Mouse (Mus musculus): ENCODE measurements around the gene Shld1.

The Shld1 gene

DNA sequence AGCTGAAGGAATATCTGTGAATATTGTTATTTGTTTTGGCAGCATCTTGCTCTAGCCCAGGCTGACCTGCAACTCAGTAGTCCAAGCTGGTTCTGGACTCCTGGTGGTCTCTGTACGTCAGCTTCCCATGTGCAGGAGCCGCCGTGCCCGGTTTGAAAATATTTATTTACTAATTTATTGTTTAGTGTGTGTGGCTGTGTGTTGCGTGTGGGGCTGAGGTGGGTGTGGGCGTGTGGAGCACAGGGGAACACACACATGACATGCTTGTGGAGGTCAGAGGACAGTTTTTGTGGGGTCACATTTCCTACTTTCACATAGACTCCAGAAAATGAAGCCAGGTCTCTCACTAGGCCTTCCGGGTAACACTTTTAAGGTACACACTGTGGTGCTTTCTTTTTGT lies 37.8 kb downstream of the Shld1 start:
- no peak for DNase-seq (ENCODE audit: low spot score)

DNA sequence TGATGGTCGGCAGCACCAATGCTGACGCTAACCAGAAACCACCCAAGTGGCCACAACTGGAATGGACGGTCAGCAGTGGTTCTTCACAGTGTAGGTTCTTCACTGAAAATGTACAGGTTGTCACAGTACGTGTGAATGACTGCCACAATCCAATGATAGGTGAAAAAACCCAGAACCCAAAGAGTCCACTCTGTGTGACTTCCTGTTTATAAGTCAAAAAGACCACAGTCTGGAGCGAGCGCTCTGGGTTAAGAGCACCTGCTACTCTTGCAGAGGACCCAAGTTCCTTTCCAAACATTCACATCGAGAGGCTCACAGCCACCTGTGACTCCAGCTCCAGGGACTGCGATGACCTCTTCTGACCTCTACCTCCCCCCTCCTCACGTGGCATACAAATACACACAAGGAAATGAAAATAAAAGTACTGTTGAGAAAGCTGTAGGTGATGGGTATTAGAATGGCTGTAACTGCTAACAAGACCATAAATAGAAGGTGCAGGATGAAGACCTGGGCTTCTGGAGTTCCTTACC lies 38.7 kb downstream of the Shld1 start:
- no peak for DNase-seq (ENCODE audit: low spot score)

DNA sequence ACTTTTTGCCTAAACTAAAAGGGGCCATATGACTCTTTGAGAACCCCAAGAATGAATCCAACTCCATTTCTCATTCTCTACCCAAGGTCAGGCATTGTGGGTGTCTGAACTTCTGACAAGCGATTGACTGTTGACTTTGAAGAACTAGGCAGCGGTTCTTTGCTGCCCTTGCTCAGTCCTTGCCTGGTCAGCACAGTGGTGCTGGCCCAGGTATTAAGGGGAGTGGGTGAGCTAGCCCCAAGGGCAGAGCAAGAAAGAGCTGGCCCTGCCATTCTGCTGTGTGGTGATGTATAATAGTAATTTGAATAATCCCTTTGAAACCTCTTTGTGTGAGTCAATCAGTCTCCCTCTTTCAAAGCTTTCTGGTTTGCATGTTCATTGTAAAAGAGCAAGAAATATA lies 39.4 kb downstream of the Shld1 start:
- DNase-seq (ENCODE audit: low spot score), result no peak

DNA sequence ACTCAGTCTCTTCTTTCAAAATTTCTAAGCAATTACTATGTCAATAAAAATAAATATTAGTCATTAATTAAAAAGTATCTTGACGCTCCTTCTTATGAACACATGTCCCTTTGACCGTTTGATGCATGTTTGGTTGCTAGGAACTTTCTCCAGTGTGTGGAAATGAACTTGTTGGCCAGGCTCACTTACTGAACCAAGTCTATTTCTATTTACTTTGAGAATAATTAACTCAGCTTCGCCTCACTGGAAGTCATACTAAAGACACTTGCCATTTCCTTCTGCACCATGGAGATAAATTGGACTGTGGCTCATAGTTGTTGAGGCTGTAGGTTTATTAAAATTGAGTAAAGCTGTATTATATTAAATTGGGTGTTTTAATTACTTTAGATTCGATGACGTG lies 46.2 kb downstream of the Shld1 start:
- DNase-seq (ENCODE audit: low spot score), result no peak

DNA sequence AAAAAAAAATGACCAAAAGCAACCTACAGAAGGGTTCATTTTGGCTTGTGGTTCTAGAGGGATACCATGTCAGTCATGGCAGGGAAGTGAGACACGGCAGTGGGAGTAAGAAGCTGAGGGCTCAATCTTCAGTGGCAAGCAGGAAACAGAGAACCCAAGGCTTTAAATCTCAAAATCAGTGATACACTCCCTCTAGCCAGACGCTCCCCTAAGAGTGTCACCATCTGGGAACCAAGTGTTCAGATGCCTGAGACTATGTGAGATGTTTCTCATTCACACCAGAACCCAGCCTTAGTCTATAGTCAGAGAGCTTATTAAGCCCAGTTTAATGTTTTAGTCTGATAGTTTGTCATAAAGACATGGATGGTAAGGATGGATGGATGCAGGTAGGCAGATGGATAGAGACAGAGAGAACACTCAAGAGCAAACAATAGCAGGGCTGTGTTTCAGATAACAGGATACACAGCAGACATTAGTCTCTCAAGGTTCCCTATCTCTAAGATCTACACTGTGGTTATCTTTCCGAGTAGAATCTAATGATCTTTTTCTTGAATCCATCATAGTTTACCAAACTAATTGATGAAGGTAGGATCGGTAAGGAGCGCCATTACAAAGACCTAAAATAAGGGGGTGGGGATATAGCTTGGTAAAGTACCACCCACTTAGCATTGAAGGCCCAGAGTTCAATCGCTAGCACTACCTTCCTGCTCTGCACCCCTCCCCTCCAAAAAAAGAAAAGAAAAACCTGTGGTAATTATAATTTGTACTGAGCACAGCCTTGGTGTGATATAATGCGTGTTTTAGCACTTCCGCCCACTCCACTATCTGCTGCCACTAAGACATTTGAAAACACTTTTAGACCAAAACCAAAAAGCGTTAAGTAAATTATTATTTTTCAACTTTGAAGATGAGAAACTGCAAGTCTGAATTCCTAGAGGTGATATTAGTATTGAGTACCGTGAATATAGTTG lies 47.2 kb downstream of the Shld1 start:
- DNase-seq (ENCODE audit: low spot score), result no peak

DNA sequence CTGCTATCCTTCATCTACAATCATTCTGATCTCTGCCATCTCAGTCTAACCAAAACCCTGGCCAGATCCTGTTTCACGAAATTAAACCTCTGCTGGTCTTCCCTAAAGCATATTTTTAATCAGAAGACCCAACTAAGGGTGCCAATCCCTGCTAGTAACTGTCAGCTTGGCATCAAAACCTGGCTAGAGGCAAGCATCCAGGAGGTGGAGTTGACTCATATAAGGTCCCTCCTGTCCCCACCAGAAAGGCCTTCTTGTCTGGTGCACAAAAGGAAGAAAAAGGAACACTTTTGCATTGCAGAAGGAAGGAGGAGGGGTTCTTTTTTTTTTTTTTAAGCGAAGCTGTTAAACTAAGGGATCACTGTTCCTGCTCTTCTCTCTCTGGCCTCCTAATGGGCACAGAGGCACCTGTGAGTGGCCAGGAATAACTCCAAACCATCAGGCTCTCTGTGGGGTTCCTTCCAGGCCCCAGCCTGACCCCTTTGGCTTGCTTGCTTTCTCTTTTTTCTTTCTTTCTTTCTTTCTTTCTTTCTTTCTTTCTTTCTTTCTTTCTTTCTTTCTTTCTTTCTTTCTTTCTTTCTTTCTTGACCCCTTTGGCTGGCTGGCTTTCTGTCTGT lies 52.2 kb downstream of the Shld1 start:
- no peak for DNase-seq (ENCODE audit: low spot score)

DNA sequence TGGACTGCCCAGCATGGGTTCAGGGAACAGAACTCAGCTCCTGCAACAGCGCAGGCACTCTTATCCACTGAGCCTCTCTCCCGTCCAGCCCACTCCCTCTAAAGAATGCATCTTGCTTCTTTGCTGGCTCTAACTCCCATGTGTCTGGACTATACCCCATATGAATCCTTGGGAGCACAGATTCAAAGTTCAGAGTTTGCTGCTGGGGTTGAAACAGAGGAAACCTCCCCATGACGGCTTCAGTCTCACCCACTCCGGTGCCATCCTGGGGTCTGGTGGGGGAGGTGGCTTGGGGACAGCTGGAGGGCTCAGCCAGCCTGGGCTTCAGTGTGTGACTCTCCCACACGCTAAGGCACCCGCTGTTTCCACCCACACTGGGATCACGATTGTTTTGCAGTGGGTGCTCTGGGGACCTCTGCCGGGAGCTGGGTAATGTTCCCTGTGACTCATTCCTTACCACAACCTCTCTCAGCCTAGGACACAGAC lies 55.2 kb downstream of the Shld1 start:
- DNase-seq (ENCODE audit: low spot score), result no peak

DNA sequence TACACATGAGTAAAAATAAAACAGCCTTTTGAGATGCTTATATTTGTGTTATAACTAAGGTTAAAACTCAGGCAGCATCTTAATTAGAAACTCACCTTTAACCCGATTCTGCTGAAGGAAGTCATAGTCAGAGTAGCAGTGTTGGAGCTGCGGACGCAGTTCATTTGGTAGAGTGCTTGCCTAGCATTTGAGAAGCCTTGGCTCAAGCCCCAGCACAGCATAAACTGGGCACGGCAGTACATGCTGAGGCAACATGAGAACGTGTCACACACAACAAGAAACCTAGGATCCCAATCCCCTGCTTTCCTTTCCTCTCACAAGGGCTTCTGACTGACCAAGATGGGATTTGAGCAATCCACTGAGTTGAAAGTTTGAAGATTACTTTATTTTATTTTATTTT lies 58.1 kb downstream of the Shld1 start:
- no peak for DNase-seq (ENCODE audit: low spot score)

DNA sequence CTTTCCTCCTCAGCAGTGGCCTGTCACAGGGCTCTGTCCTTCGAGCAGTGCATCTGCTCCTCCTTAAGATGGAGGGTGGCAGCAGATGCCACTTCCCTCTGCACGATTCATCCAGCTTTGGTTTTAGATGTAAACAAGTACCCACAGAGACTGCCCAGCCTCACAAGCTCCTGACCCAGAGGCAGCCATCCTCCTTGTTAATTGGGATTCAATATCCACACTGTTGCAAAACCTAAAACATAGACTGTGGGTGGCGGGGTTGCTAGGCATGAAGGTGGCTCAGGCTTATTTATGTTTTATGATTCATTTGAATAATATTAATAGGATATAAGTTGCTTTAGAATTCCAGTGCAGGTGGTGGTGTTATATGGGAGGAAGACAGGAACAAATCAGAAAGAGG lies 59.4 kb downstream of the Shld1 start:
- no peak for DNase-seq (ENCODE audit: low spot score)

DNA sequence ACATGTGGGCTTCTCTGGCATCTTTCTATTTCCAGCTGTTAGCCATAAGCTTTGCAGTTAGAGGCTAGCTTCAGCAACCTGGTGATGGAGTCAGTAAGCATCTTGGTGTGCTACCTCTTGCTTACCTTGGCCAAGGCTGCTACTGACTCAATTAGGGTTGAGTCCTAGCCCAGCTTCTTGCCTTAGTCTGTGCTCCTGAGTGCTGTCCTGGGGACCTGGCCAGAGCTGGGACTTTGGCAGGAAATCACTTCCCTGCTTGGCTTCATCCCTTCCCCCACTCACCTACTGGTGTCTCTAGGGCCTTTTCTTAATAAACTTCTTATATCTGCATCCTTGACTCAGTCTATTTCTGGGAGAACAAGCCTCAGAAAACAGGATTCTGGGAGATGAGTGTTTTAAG lies 64.0 kb downstream of the Shld1 start:
- no peak for DNase-seq (ENCODE audit: low spot score)

DNA sequence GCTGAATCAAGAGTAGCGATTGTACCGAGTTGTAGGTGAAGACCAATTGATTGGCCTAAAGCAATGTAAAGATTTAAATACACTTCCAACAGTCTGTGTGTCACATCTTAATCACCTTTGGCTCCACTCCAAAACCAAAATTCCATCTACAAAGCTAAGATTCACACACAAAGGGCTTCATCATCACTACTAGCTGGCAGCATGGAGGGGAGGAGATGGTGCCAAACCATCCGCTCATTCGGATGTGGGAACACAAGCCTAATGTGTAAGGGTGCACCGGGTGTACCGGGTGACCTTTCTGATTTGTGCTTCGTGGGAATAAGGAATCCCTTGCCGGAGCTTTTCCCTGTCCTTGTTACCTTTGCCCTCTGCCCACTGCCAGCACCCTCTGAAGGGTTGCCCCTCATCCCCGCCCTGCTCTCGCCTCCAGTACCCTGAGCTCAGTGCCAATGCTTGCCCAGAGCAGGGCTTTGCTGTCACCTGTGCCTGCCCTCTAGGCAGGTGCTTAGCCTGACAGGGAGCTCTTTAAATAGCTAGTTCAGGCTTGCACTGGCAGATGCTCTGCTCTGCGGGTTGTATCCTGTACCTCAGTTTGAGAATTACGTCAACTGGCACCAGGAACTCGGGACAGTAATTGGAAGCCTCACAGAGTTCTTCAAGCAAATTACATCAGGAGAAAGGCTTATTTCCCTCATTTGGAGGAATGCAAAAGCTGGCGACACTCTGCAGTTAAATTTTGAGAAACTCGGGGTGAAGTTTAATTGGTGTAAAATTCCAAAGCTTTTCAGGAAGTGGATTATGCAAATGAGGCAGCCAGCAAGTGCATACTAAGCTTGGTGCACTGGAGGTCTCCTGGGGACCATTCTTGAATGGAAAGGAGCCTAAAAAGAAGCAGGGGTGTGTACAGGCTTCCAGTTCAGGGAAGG lies 64.7 kb downstream of the Shld1 start:
- DNase-seq (ENCODE audit: low spot score), result no peak

DNA sequence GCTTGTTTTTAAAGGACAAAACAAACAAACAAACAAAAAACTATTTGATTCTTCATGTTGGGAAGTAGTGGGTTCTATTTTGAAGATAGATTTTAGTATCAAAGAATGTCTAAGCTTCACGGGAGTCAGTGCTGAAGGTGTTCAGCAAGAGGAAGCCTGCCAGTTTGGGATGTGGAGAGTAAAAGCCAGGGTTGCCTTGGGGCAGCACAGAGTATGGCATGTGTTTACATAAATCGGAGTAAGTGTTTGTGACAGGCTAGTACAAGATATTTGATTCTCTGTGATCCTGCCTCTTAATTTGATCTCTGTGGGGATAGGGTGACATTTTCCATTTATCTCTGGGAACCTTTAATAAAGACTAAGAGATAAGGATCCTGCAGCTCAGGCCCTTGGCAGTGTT lies 65.7 kb downstream of the Shld1 start:
- DNase-seq (ENCODE audit: low spot score), result no peak

DNA sequence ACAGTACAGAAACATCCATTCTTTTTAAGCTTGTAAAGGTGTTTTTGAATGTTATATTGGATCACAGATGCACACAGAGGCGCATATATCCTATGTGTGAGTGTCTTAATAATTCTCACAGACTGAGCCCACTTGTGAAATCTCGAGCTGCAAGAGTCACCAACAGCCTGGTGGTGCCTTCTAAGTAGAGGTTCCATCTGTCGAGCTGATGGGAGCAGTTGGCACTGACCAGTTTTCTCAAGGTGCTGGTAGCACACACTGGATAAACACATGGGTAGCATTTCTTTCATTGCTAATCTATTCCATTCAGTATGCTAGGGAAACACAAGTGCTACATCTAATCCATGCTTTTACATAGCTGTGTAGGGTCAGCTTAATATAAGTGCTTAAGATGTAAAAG lies 66.4 kb downstream of the Shld1 start:
- DNase-seq (ENCODE audit: low spot score), result no peak

DNA sequence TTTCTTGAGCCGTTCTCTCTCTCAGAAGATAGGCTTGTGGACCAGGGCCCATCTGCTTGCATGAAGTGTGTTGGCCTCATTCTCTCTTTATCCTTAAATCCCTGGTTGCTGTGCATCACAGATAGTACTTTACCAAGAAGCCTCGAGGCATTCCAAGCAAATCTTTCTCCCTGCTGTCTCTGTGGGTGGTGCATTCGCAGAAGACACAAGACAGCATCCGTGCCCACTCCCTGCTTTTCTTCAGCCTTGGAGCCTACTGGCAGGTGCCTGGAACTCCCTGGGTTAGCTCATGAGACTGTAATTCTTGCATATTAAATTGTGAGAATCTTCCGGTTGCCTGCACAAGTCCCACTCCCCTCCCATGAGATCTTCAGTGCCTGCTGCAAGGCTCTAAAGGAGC lies 71.2 kb downstream of the Shld1 start:
- no peak for DNase-seq (ENCODE audit: low spot score)

DNA sequence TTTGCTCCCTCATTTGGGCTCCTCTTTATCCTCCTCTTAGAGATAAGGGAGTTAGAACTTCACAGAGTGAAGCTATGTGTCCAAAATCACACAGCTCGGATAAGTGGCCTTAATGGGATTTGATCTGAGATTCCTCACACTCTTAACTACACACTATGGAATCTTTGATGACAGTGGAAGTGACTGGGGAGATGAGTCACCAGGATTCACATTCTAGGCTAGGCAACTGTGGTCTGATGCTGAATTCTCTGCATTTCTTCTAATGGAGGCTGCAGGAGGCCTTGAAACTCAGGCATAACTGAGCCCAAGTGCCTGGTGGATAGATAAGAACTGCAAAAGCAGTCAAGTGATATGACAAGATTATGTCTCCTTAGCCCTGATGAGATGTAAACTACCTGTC lies 84.1 kb downstream of the Shld1 start:
- no peak for DNase-seq (ENCODE audit: low spot score)

DNA sequence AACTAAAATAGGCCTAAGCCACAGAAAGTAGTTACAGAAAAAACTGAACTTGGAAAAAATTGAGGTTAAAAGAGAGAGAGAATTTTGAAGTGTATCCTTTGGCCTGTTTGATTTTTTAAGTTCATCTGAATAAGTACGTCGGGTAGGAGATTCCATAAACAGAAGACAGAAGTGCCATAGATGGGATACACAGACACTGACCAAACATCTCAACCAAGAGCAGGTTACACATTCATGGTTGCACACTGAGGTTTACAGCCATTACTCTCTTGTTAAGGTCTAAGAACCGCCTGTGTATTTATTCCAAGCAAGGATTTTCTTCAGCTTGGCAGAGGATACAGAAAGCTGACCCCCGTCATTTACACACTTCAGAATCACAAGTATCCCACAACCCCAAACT lies 94.2 kb downstream of the Shld1 start, which contains the start of gene Chgb:
Chgb (plus strand) TSS at position 301 of the 400 bp plus-strand sequence.
- no peak for DNase-seq (ENCODE audit: low spot score)

DNA sequence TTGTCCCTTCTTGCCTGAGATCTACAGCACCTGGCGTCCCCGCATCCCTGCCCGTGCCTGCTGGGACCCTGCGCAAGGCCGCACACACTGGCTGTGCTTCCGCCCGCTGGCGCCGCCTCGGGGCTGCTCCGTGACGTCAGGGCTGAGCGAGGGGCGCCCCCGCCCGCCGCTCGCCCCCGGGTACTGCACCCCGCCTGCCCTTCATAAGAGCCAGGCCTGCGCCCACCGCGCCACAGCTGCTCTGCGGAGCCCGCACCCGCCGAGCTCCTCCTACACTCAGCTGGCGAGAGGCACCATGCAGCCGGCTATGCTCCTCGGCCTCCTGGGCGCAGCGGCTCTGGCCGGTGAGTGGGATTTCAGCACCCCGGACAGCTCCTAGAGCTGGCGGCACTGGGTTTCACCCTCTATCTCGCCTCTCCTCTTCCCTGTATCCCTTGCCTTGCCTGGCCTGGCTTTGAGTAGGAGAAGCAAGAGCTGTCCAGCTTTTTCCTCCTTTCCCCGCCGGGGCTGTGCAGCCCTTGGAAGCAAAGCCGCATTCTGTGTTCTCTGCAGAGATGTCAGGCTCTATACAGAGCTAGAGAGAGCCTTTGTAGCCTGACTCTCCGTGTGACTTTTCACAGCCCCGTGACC lies 94.8 kb downstream of the Shld1 start:
- peak; percentile 63 for DNase-seq (ENCODE audit: low spot score)

DNA sequence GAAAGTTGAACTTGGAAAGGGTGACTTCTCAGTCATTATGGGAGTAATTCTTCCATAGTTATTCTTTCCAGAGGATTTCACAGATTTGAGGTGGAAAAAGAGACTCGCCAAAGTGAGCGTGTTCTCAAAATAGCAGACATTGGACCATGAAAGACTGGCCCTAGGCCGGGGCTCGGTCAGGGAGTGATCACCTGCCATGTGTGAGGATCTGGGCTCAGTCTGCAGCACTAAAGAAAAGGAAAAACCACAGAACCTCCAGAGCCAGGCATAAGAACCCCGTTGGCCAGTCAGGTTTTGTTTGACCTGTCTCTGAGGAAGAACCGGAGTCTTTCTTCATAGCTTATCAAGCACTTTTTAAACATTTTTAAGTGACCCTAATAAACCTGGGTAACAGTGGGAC lies 97.3 kb downstream of the Shld1 start:
- no peak for DNase-seq (ENCODE audit: low spot score)

DNA sequence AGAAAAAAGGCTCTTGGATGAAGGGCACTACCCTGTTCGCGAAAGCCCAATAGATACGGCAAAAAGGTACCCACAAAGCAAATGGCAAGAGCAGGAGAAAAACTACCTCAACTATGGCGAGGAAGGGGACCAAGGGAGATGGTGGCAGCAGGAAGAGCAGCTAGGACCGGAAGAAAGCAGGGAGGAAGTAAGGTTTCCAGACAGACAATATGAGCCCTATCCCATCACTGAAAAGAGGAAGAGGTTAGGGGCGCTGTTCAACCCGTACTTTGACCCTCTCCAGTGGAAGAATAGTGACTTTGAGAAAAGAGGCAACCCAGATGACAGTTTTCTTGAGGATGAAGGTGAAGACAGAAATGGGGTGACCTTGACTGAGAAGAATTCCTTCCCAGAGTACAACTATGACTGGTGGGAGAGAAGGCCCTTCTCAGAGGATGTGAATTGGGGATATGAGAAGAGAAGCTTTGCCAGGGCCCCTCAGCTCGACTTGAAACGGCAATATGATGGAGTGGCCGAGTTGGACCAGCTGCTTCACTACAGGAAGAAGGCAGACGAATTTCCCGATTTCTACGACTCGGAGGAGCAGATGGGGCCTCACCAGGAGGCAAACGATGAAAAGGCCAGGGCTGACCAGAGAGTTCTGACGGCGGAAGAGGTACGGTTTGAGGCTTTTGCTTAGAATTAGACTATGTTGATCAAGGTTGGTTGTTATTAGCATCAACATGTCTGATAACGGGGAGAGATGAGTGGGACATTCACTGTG lies 106.9 kb downstream of the Shld1 start:
- DNase-seq (ENCODE audit: low spot score), result no peak

DNA sequence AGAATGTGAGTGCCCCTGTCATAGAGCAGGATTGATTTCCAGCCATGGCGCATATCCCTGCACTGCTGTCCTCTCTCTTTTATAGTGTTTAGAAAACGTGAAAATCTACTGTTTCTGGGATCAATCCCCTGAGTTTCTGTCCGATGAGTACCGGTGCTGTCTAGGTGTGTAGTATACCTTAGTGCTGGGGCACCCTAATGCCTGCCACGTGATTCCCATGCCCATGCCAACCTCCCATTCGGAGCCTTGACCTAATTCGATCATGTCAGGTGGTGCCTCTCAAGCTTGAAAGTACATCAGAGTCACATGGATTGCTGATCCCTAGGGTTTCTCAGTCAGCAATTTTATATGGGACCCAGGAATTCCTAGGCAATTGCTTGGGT lies 107.5 kb downstream of the Shld1 start:
- DNase-seq (ENCODE audit: low spot score), result no peak
